Mouse (Mus musculus): ENCODE results near the gene Habp2.

- peak; percentile 28; the same call in 1 of the 2 replicates for TF ChIP-seq CTCF (conservative IDR thresholded peaks at IDR 0.05; ENCODE audit: insufficient read depth, insufficient read length, low read depth, low read length)
- no peak for TF ChIP-seq POLR2A (IDR thresholded peaks at IDR 0.05; ENCODE audit: low read depth, low read length)
Observed at GRCm38 (mm10) chr19:56255506-56255905, 31.4 kb upstream of the Habp2 start.
